10 mouse cellular contexts compared by ENCODE assay signal in genomic region chr16:22389146-22389911, GRCm38 (mm10). TPM values are rescaled to one million over a fixed set of nuclear protein-coding genes. Genes with fewer than 3 reads are reported as not detected.
DNase-seq lines count a peak whose midpoint lies in the region; ATAC-seq lines count a peak whose summit lies in the region.
"Had no signal": no experiment of that assay in that cellular context is flagged by ENCODE, and none has a peak within 500 bp of the region (broad histone marks: within the 10 kb centered on the region; RNA-seq: fewer than 3 reads in every experiment).

No protein-coding gene starts in this region.

- H3K27me3 ChIP-seq in embryonic facial prominence, embryonic 15.5 days = no peaks in the 10 kb centered on the region
- H3K27me3 ChIP-seq in midbrain, embryonic 16.5 days (ENCODE audit: control insufficient read depth, insufficient read depth, low read depth, low read length) = no peaks in the 10 kb centered on the region
- H3K27me3 ChIP-seq: limb, embryonic 12.5 days had no signal

- H3K9me3 ChIP-seq in embryonic facial prominence, embryonic 15.5 days (replicated peaks) = no peaks in the 10 kb centered on the region
- H3K9me3 ChIP-seq in midbrain, embryonic 16.5 days (replicated peaks; ENCODE audit: control insufficient read depth, low read length, poor library complexity, severe bottlenecking) = no peaks in the 10 kb centered on the region
- H3K9me3 ChIP-seq: limb, embryonic 12.5 days had no signal

- H3K27ac ChIP-seq in embryonic facial prominence, embryonic 15.5 days (replicated peaks) = peak overlapping the region; percentile 51; the same call in 1 of the 2 replicates
- H3K27ac ChIP-seq in midbrain, embryonic 16.5 days (ENCODE audit: low read length) = no peak overlapping the region

- no peak overlapping the region for H3K4me2 ChIP-seq in embryonic facial prominence, embryonic 15.5 days (replicated peaks)
- no peak overlapping the region for H3K4me2 ChIP-seq in midbrain, embryonic 16.5 days (ENCODE audit: low read length)
- H3K4me2 ChIP-seq: limb, embryonic 12.5 days had no signal

- WGBS in embryonic facial prominence, embryonic 15.5 days = 50% methylated on average over 13 of the region's 13 CpGs
- 66% methylated on average over 13 of the region's 13 CpGs for WGBS in midbrain, embryonic 16.5 days

- H3K4me1 ChIP-seq in embryonic facial prominence, embryonic 15.5 days = peaks cover 14% of the 10 kb centered on the region
- H3K4me1 ChIP-seq in midbrain, embryonic 16.5 days (ENCODE audit: control insufficient read depth, insufficient read depth, low read length) = 0 out of 2 replicates have a peak, but pooled peaks cover 4% of the 10 kb centered on the region

- ATAC-seq in embryonic facial prominence, embryonic 15.5 days (ENCODE audit: insufficient number of reproducible peaks, low FRiP score, low TSS enrichment, low read depth) = peak; percentile 73
- peak; percentile 86 for ATAC-seq in midbrain, embryonic 16.5 days

- H3K36me3 ChIP-seq in embryonic facial prominence, embryonic 15.5 days = peaks cover 14% of the 10 kb centered on the region
- no peaks in the 10 kb centered on the region for H3K36me3 ChIP-seq in midbrain, embryonic 16.5 days (ENCODE audit: control insufficient read depth, insufficient read depth, low read length)

- no peak overlapping the region for H3K4me3 ChIP-seq in embryonic facial prominence, embryonic 15.5 days (replicated peaks)
- H3K4me3 ChIP-seq in midbrain, embryonic 16.5 days (ENCODE audit: low read depth, low read length) = no peak overlapping the region
- H3K4me3 ChIP-seq: limb, embryonic 12.5 days had no signal

- no peak overlapping the region for H3K9ac ChIP-seq in embryonic facial prominence, embryonic 15.5 days
- no peak overlapping the region for H3K9ac ChIP-seq in midbrain, embryonic 16.5 days (ENCODE audit: low read depth, low read length)
- H3K9ac ChIP-seq: limb, embryonic 12.5 days had no signal

- peak; percentile 22 for DNase-seq in lung, postnatal 10 days
- no peak for DNase-seq in lung, postnatal 14 days
- peak; percentile 83 for DNase-seq in adrenal gland, adult 2 months
- no peak for DNase-seq in c-Kit-positive CD71-positive TER-119-positive erythroid progenitor cells, embryonic 14.5 days (ENCODE audit: low spot score)
- no peak for DNase-seq in urinary bladder, adult 18-20 months (ENCODE audit: low spot score in 2 of 2)
- DNase-seq in kidney, adult 11 months = no peak
- DNase-seq: heart, postnatal 36 days had no signal

RNA-seq across cellular contexts. Expression of gene Etv5, which starts 50.2 kb away (rescaled TPM):
- 10 to 100 TPM; 24.5 to 34.1 TPM for total RNA-seq in adrenal gland, adult 2 months (2021)
- 15.6 and 17.4 TPM in 2 replicates for polyA plus RNA-seq in adrenal gland, adult 2 months (2012; rRNA removed)
- 30.7 and 31.8 TPM in 2 replicates for polyA plus RNA-seq in embryonic facial prominence, embryonic 15.5 days (2015; fragmentation: Nextera tagmentation; extraction: Ambion mirVana)
- polyA plus RNA-seq in midbrain, embryonic 16.5 days (2015; fragmentation: Nextera tagmentation; extraction: Ambion mirVana) = 13.6 and 17.8 TPM in 2 replicates

Comparison
In these comparisons a context has a peak if more than half of its experiments do, and no peak if none do; other contexts are left out.
1. DNase-seq: peak in lung, postnatal 10 days (single experiment) and adrenal gland, adult 2 months (single experiment); none in lung, postnatal 14 days (single experiment), c-Kit-positive CD71-positive TER-119-positive erythroid progenitor cells, embryonic 14.5 days (single experiment), urinary bladder, adult 18-20 months (0 of 2) and kidney, adult 11 months (single experiment).